Comparison of ENCODE assay signal across 13 mouse cellular contexts in the genomic region with DNA sequence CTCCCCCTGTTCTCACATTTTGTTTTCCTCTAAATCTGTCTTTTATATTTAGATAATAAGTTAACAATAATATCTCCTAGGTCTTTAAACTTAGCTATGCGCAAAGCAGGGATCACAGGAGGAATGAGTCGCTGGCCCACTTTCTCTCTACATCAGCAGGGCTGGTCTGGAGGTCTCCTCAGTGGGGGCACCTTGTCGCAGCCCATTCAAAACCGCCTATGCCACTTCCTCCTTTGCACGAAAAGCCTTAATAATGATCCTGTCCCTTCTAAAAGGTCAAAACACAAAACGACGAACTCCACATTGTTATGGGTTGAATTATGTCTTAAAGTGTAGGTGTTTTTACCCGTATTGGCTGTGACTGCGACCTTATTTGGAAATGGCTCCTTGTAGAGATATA.
"Had no signal": no experiment of that assay in that cellular context is flagged by ENCODE, and none has a peak within 500 bp of the region (broad histone marks: within the 10 kb centered on the region; RNA-seq: fewer than 3 reads in every experiment).

No protein-coding gene starts in this region.

- ATAC-seq: lung, postnatal 0 days; midbrain, embryonic 15.5 days had no signal

- DNase-seq: kidney, adult 9 months; kidney, postnatal 14 days; kidney, postnatal 4 days; liver, embryonic 13.5 days; lung, embryonic 14.5 days; right cerebral cortex, adult 18-20 months; right cerebral cortex, postnatal 14 days; right cerebral cortex, postnatal 4 days; thymus, adult 2 months; thymus, postnatal 14 days; thymus, postnatal 4 days had no signal
